Mouse (Mus musculus) kidney, postnatal 25 days (tissue): Measurements from ENCODE around the gene Mlx.
A peak's percentile ranks its signal among the peaks of the same experiment; 100 is the strongest.

Experiments
- DNase-seq, 2 experiments: peaks; one replicate each; pipeline ENCODE4 v3.0.0; 2021; ENCODE audit warnings: mixed read lengths in 2 of 2

Gene Mlx

DNA sequence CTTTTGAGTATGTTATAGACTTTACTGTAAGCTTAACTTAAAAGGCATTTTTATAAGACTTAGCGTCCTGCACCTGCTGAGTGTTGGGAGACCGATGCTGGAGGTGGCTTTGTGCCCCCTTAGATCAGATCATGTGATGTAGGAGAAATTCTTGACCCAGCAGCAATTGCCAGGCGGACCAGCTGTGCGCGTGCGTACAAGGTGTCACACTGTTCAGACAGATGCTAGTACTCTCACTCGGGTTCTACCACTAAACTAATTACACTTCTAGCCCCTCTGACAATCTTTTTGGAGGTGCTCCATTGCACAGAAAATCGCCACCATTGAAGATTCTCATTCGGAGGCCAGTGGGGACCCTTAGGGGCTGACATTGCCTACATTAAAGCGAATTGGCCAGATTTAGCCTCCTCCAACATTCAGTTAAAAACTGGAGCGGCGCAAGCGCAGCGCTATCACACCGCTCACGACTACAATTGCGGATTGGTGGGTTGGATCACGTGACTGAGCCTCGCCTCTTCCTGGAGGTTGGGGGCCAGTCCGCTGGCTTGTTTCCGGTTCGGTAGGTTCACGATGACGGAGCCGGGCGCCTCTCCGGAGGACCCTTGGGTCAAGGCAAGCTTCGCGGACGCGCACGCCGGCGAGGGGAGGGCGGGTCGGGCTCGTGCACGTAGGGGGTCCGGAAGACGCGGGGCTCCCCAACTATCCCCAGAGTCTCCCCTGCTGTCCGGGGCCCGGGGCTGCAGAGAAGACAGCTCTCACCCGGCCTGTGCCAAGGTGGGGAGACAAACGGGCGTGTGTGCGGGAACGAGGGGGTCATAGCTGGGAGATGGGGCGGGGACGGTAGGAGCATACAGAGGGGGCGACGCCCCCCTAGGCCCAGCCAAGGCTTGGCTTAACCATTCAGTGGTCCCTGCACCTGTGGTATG is at the start of gene Mlx:
TSS of gene Mlx (plus strand) at position 522 of the 926 bp plus-strand sequence.
- peak; percentile 95 to 97 for DNase-seq

DNA sequence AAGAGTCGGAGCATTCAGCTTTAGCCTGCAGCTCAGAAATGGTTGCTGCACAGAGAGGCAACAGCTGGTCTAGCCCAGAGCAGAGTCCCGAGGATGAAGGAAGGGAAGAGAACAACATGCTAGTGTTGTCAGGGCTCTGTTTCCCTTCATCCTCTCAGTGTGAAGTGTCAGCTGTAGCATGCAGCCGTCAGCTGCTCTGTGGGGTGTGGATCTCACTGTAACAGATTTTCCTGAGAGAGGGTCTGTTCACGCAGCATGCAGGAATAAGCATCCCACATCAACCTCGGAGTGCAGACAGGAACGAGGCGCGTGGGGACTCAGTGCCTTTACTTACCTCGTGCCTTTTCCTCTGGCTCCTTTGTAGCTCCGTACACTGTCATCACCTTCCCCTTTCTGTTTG is 49.3 kb upstream of the Mlx start:
- DNase-seq = no peak

GRCm38 (mm10) chr11:101045826-101046225 is 41.3 kb upstream of the Mlx start:
- DNase-seq = no peak

GRCm38 (mm10) chr11:101046440-101046839 is 40.6 kb upstream of the Mlx start:
- peak in 1 of 2 experiments; percentile 36 for DNase-seq

- no peak for DNase-seq
Measured at GRCm38 (mm10) chr11:101047502-101047901, 39.6 kb upstream of the Mlx start.

DNA sequence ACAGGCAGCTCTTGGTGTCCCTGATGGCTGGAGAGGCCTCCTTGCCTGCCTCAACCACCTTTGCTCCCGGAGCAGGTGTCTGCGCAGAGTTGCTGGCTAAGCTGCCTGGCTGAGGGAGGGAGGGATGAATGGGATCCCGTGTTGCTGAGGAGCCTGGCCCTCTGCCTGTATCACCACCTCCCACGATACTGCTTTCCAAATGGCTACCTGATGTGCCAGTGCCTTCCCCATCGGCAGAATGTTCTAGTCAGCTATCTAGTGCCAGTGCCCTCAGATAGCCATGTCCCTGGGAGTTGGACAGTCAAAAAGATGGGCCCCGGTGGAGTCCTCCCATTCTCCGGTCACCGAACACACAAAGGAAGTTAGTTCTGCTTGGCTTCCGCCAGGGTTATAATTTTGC is 36.7 kb upstream of the Mlx start:
- peak in 1 of 2 experiments; percentile 35 for DNase-seq

DNA sequence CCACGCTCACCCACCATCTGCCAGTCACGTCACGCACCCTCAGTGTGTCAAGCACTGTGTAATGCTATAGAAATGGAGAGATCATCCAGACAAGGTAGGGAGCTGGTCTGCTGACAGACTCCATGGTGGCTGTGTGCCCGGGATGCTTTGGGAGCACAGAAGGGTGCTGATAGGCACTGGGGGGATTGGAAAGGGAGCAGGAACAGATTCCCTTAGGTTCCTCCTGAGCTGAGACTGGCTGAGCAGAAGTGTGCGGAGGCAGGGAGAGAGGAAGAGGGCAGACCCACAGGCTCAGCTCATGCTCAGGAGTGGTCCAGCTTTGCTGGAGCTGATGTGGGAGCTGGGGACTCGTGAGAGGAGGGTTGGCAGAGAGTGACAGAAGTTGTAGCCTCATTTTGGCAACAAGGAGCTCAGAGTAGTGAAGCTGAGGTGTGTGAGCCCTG is 36.0 kb upstream of the Mlx start:
- peak in 1 of 2 experiments; percentile 29 for DNase-seq

DNA sequence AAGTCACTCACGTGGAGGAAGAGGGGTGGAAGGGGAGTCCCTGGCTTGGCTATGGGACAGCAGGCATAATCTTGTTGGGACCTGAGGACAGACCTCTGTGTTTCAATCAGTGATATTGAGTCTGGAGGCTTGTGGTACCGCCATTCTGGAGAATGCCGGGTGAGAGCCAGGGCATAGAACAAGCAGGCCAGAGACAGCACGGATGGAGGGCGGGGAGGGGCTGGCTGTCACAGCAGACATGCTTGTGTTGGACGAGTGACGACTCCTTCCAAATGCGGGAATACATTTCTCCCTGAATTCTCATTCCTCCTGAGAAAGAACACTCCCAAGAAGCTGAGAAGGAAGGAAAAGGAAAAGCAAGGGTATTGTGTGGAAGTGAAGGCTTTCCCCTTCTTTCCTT is 35.5 kb upstream of the Mlx start:
- peak in 1 of 2 experiments; percentile 30 for DNase-seq

- peak in 1 of 2 experiments; percentile 43 for DNase-seq
Measured at GRCm38 (mm10) chr11:101052751-101053473, 34.2 kb upstream of the Mlx start.

GRCm38 (mm10) chr11:101053974-101054373 is 33.1 kb upstream of the Mlx start:
- DNase-seq = peak in 1 of 2 experiments; percentile 15

DNA sequence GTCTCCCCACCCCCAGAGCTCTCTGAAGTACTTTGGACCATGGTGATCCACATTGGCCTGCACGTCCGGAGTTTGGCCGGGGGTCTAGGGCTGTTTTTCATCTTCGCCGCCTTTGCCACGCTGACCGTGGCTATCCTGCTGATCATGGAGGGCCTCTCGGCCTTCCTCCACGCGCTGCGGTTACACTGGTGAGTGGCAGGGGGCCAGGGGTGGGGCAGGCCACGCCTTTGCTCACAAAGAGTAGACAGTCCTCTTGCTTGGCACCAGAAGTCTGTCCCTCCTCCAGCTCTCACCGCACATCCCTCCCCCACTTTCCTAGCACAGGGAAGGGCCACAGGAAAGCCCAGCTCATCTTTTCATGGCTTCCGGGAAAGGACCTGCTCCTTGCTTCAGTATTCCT is 31.7 kb upstream of the Mlx start:
- DNase-seq = peak in 1 of 2 experiments; percentile 36

DNA sequence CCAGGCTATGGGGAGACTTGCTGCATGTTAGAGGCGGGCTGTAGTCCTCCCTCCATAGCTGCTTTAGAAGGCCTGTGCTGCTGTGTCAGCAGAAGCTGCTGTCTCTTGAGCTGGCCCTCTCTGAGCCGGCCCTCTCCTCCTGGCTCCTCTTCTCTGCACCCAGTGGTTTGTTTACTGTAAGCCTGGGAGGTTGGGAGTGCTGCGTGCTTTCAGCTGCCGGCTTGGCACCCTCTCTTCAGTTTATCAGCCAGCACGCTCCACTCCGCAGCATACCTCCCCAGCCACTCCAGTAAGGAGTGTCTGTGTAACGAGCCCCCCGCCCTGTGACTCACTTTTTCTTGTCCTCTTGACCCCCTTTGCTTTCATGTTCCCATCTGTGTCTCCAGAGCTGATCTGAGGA is 30.2 kb upstream of the Mlx start:
- no peak for DNase-seq

DNA sequence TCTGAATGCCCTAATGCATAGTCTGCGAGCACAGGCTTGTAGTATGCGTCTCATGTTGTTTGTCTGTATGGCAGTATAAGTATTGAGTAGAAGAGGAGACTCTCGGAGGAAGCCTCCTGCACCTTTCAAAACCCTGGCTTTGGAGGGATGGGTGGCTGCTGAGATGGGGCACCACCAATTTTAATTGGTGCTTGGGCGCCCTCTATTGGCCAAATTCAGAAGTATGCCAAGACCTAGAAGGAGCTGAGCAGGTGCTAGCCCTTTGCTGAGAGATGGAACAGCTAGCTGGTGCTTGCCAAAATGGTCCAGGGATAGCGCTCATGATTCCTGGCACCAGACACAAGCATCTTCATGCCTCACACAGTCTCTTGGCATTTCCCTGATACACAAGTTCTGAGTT is 29.2 kb upstream of the Mlx start:
- DNase-seq = peak; percentile 85 to 93

DNA sequence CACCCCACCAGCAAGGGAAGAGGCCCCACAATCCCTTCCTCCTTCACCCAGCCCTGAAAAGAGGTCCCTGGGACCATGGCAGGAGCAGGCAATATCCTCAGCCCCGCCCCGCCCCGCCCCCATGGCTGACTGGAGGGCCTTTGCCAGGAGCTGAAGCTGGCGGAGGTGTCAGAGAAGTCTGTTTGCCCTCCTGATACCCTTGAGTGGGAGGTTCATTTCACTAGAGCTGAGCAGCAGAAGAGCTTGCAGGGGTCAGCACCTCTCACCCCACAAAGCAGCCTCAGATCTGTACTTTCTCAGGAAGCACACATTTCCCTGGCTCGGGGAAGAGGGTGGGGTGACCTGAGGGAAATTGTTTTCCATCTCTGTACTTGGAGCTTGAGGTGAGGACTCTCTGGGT is 28.4 kb upstream of the Mlx start:
- DNase-seq = peak in 1 of 2 experiments; percentile 72

GRCm38 (mm10) chr11:101059473-101059872 is 27.6 kb upstream of the Mlx start:
- DNase-seq = peak in 1 of 2 experiments; percentile 27

DNA sequence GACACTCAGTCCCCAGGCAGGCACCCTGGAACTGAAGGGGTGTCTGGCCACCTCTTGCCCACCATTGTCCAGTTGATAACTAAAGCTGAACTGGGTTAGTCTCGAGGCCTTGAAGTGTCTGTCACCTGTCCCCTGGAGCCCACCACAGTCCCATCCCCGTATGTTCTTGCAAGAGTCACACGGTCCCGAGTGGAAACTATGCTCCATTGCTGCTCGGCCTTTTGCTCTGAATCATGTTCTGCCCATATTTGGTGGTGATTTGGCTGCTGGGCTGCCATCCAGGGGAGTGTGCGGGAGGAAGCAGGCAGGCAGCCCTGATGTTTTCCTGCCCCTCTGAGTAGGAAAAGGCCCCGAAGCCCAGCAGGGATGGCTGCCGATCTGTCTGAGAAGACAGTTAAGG is 27.0 kb upstream of the Mlx start:
- peak; percentile 73 to 84 for DNase-seq

DNA sequence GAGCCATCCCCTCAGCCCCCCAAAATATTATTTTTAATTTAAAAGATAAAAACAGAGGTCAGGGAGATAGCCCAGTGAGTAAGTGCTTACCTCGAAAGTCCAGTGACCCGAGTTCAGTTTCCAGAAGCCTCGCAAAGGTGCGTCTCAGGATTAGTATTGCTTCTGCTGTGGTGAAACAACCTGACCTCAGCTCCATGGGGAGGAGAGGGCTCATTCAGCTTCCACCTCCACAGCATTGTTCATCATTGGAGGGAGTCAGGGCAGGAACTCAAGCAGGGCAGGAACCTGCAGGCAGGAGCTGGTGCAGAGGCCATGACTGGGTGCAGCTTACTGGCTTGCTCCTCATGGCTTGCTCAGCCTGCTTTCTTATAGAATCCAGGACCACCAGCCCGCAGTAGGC is 26.0 kb upstream of the Mlx start:
- peak in 1 of 2 experiments; percentile 30 for DNase-seq

DNA sequence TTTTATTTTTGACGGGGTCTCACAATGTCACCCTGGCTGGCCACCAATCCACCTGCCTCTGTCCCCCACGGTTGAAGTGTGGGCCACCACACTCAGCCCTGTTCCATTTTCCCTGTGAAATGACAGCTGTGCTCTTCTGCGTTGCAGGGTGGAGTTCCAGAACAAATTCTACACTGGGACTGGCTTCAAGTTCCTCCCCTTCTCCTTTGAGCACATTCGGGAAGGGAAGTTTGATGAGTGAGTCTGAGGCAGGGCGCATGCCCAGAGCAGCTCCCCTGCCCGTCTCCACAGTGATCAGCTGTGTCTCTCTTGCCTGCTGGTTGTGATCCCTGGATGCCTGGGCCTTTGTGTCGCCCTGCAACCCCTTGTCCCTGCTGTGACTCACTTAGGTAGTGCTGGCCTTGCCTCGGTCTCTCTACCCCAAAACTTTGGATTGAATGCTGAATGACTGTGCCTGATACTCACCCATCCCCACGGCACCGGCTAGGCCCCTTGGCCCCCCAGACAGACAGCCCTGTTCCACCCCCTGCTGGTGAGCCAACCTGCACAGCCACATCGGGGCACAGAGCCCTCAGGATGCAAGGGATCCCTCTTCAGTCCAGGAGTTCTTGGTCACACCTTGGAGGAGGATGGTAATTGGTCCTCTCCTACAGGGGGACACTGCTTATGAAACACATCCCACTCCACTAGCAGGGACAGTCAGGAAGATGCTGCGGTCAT is 24.8 kb upstream of the Mlx start:
- peak; percentile 24 to 59 for DNase-seq

- peak in 1 of 2 experiments; percentile 54 for DNase-seq
Measured at GRCm38 (mm10) chr11:101062971-101063675, 24.0 kb upstream of the Mlx start.

DNA sequence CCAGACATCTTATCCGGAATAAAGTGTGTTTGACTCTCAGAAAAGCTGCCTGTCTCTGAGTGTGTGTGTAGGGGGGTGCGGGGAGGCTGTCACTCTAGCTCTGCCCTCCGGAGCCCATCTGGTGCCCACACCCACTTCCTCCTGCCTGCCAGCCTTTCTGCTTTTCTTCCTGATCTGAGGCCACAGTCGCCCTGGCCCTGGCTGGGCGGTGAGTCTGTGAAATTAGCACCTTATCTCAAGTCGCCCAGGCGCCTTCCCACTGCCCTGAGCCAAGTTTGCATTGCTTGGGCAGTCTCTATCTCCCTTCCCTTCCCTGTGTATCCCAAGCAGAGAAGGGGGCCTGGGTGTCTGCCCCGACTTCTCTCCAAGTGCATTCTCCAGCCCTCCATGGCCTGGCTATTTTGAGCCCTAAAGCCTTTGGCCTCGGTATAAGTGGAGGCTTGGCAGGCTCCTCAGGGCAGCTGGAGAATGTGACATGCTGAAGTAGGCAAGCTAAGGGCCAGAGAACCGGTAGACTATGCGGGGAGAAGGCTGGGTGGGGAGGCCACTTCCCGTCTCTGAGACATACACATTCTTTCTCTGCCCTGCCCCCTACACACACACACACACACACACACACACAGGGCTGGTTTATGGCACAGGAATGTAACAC is 23.3 kb upstream of the Mlx start:
- DNase-seq = peak; percentile 37 to 71

- DNase-seq = no peak
Measured at GRCm38 (mm10) chr11:101064462-101064861, 22.6 kb upstream of the Mlx start.

GRCm38 (mm10) chr11:101065002-101065401 is 22.1 kb upstream of the Mlx start:
- no peak for DNase-seq
